Mouse (Mus musculus) c-Kit-negative CD71-positive TER-119-positive erythroid progenitor cells, embryonic 14.5 days (primary cell): ENCODE data around the gene Tnni1.

Experiments used
- DNase-seq: peaks from one replicate; pipeline ENCODE4 v3.0.0-alpha.2; 2013; ENCODE audit warnings: low read depth, low spot score

The Tnni1 gene

GRCm38 (mm10) chr1:135810180-135810579 is 30.9 kb downstream of the Tnni1 start:
- DNase-seq: no peak

GRCm38 (mm10) chr1:135811016-135811646 is 31.9 kb downstream of the Tnni1 start:
- DNase-seq: peak; percentile 53

- no peak for DNase-seq
Observed at GRCm38 (mm10) chr1:135812205-135812604, 33.0 kb downstream of the Tnni1 start.

GRCm38 (mm10) chr1:135812618-135813017 is 33.4 kb downstream of the Tnni1 start:
- no peak for DNase-seq

- no peak for DNase-seq
Observed at GRCm38 (mm10) chr1:135813071-135813470, 33.8 kb downstream of the Tnni1 start.

- no peak for DNase-seq
Observed at GRCm38 (mm10) chr1:135813687-135814395, 34.6 kb downstream of the Tnni1 start.

GRCm38 (mm10) chr1:135814531-135814930 is 35.3 kb downstream of the Tnni1 start:
- no peak for DNase-seq

- no peak for DNase-seq
Observed at GRCm38 (mm10) chr1:135817595-135817994, 38.4 kb downstream of the Tnni1 start.

GRCm38 (mm10) chr1:135818481-135819086 is 39.4 kb downstream of the Tnni1 start, which contains the start of gene Lad1:
Gene Lad1 (plus strand): TSS chr1:135818598.
- DNase-seq: no peak

- DNase-seq: no peak
Observed at GRCm38 (mm10) chr1:135820071-135820470, 40.8 kb downstream of the Tnni1 start.

- no peak for DNase-seq
Observed at GRCm38 (mm10) chr1:135820736-135821364, 41.6 kb downstream of the Tnni1 start.

- no peak for DNase-seq
Observed at GRCm38 (mm10) chr1:135821780-135822179, 42.5 kb downstream of the Tnni1 start.

- DNase-seq: peak; percentile 36
Observed at GRCm38 (mm10) chr1:135828918-135829317, 49.7 kb downstream of the Tnni1 start.

GRCm38 (mm10) chr1:135834206-135834859 is 55.1 kb downstream of the Tnni1 start:
- DNase-seq: no peak

- DNase-seq: no peak
Observed at GRCm38 (mm10) chr1:135834983-135835382, 55.7 kb downstream of the Tnni1 start.

GRCm38 (mm10) chr1:135835716-135836483 is 56.7 kb downstream of the Tnni1 start, which contains the start of gene Tnnt2:
Gene Tnnt2 (plus strand): TSS chr1:135836354.
- no peak for DNase-seq

GRCm38 (mm10) chr1:135838626-135839025 is 59.4 kb downstream of the Tnni1 start:
- no peak for DNase-seq

GRCm38 (mm10) chr1:135839065-135839464 is 59.8 kb downstream of the Tnni1 start:
- no peak for DNase-seq

- no peak for DNase-seq
Observed at GRCm38 (mm10) chr1:135840675-135841395, 61.6 kb downstream of the Tnni1 start.
